Mouse (Mus musculus): ENCODE measurements at regions not wholly inside any gene's neighbourhood (a gene's known extent, or its start where the extent isn't known, plus 50 kb on each side); places are given as distances from the start of the nearest gene placed in this dataset.

- no peaks in the 10 kb centered on the region for H3K4me1 ChIP-seq (ENCODE audit: control insufficient read depth, insufficient read depth, low read length)
- TF ChIP-seq CTCF (IDR thresholded peaks at IDR 0.05; ENCODE audit: borderline replicate concordance, insufficient read depth, low read length) (no peak), POLR2A (IDR thresholded peaks at IDR 0.05; ENCODE audit: low read depth, low read length) (no peak)
- H3K27ac ChIP-seq (ENCODE audit: insufficient read depth, low read length) = no peak overlapping the region
- no peak overlapping the region for H3K4me3 ChIP-seq (ENCODE audit: insufficient read depth, low read length)
Observed at GRCm38 (mm10) chr6:103306420-103307249, 203.8 kb upstream of the Chl1 start.

- Histone ChIP-seq H3K27ac (ENCODE audit: insufficient read depth, low read length) (no peak overlapping the region), H3K4me1 (ENCODE audit: control insufficient read depth, insufficient read depth, low read length) (no peaks in the 10 kb centered on the region), H3K4me3 (ENCODE audit: insufficient read depth, low read length) (no peak overlapping the region)
- TF ChIP-seq POLR2A (IDR thresholded peaks at IDR 0.05; ENCODE audit: low read depth, low read length) = no peak
- no peak for TF ChIP-seq CTCF (IDR thresholded peaks at IDR 0.05; ENCODE audit: borderline replicate concordance, insufficient read depth, low read length)
Observed at GRCm38 (mm10) chr6:103307250-103307580, 203.2 kb upstream of the Chl1 start.

- H3K27ac ChIP-seq (ENCODE audit: insufficient read depth, low read length) = no peak overlapping the region
- no peaks in the 10 kb centered on the region for H3K4me1 ChIP-seq (ENCODE audit: control insufficient read depth, insufficient read depth, low read length)
- no peak overlapping the region for H3K4me3 ChIP-seq (ENCODE audit: insufficient read depth, low read length)
- TF ChIP-seq POLR2A (IDR thresholded peaks at IDR 0.05; ENCODE audit: low read depth, low read length) (no peak), CTCF (IDR thresholded peaks at IDR 0.05; ENCODE audit: borderline replicate concordance, insufficient read depth, low read length) (no peak)
Observed at GRCm38 (mm10) chr6:103312149-103312548, 198.2 kb upstream of the Chl1 start.

- H3K27ac ChIP-seq (ENCODE audit: insufficient read depth, low read length) = no peak overlapping the region
- no peak for TF ChIP-seq POLR2A (IDR thresholded peaks at IDR 0.05; ENCODE audit: low read depth, low read length)
- TF ChIP-seq CTCF (IDR thresholded peaks at IDR 0.05; ENCODE audit: borderline replicate concordance, insufficient read depth, low read length) = no peak
Observed at GRCm38 (mm10) chr6:103312935-103313334, 197.5 kb upstream of the Chl1 start.

GRCm38 (mm10) chr6:103318081-103318480, 192.3 kb upstream of the Chl1 start:
- no peak for TF ChIP-seq POLR2A (IDR thresholded peaks at IDR 0.05; ENCODE audit: low read depth, low read length)
- no peak for TF ChIP-seq CTCF (IDR thresholded peaks at IDR 0.05; ENCODE audit: borderline replicate concordance, insufficient read depth, low read length)
- no peaks in the 10 kb centered on the region for H3K4me1 ChIP-seq (ENCODE audit: control insufficient read depth, insufficient read depth, low read length)
- no peak overlapping the region for H3K27ac ChIP-seq (ENCODE audit: insufficient read depth, low read length)
- no peak overlapping the region for H3K4me3 ChIP-seq (ENCODE audit: insufficient read depth, low read length)

More at GRCm38 (mm10) chr6:103312935-103313334, 197.5 kb upstream of the Chl1 start:
- no peaks in the 10 kb centered on the region for H3K4me1 ChIP-seq (ENCODE audit: control insufficient read depth, insufficient read depth, low read length)
- H3K4me3 ChIP-seq (ENCODE audit: insufficient read depth, low read length) = no peak overlapping the region

GRCm38 (mm10) chr6:103318677-103319359, 191.6 kb upstream of the Chl1 start:
- Histone ChIP-seq H3K4me3 (ENCODE audit: insufficient read depth, low read length) (no peak overlapping the region), H3K4me1 (ENCODE audit: control insufficient read depth, insufficient read depth, low read length) (no peaks in the 10 kb centered on the region), H3K27ac (ENCODE audit: insufficient read depth, low read length) (no peak overlapping the region)
- TF ChIP-seq POLR2A (IDR thresholded peaks at IDR 0.05; ENCODE audit: low read depth, low read length) (no peak), CTCF (IDR thresholded peaks at IDR 0.05; ENCODE audit: borderline replicate concordance, insufficient read depth, low read length) (no peak)

GRCm38 (mm10) chr6:103319964-103320363, 190.4 kb upstream of the Chl1 start:
- Histone ChIP-seq H3K4me3 (ENCODE audit: insufficient read depth, low read length) (no peak overlapping the region), H3K4me1 (ENCODE audit: control insufficient read depth, insufficient read depth, low read length) (no peaks in the 10 kb centered on the region), H3K27ac (ENCODE audit: insufficient read depth, low read length) (no peak overlapping the region)
- TF ChIP-seq POLR2A (IDR thresholded peaks at IDR 0.05; ENCODE audit: low read depth, low read length) (no peak), CTCF (IDR thresholded peaks at IDR 0.05; ENCODE audit: borderline replicate concordance, insufficient read depth, low read length) (no peak)

GRCm38 (mm10) chr6:103320550-103320949, 189.8 kb upstream of the Chl1 start:
- H3K27ac ChIP-seq (ENCODE audit: insufficient read depth, low read length) = no peak overlapping the region
- no peak overlapping the region for H3K4me3 ChIP-seq (ENCODE audit: insufficient read depth, low read length)
- no peak for TF ChIP-seq POLR2A (IDR thresholded peaks at IDR 0.05; ENCODE audit: low read depth, low read length)
- no peak for TF ChIP-seq CTCF (IDR thresholded peaks at IDR 0.05; ENCODE audit: borderline replicate concordance, insufficient read depth, low read length)
- no peaks in the 10 kb centered on the region for H3K4me1 ChIP-seq (ENCODE audit: control insufficient read depth, insufficient read depth, low read length)

GRCm38 (mm10) chr6:103321058-103321457, 189.3 kb upstream of the Chl1 start:
- H3K27ac ChIP-seq (ENCODE audit: insufficient read depth, low read length) = no peak overlapping the region
- no peaks in the 10 kb centered on the region for H3K4me1 ChIP-seq (ENCODE audit: control insufficient read depth, insufficient read depth, low read length)
- TF ChIP-seq CTCF (IDR thresholded peaks at IDR 0.05; ENCODE audit: borderline replicate concordance, insufficient read depth, low read length) (no peak), POLR2A (IDR thresholded peaks at IDR 0.05; ENCODE audit: low read depth, low read length) (no peak)
- H3K4me3 ChIP-seq (ENCODE audit: insufficient read depth, low read length) = no peak overlapping the region

- no peak overlapping the region for H3K4me3 ChIP-seq (ENCODE audit: insufficient read depth, low read length)
- H3K27ac ChIP-seq (ENCODE audit: insufficient read depth, low read length) = no peak overlapping the region
- TF ChIP-seq POLR2A (IDR thresholded peaks at IDR 0.05; ENCODE audit: low read depth, low read length) = no peak
- no peak for TF ChIP-seq CTCF (IDR thresholded peaks at IDR 0.05; ENCODE audit: borderline replicate concordance, insufficient read depth, low read length)
- H3K4me1 ChIP-seq (ENCODE audit: control insufficient read depth, insufficient read depth, low read length) = no peaks in the 10 kb centered on the region
Observed at GRCm38 (mm10) chr6:103322442-103322841, 187.9 kb upstream of the Chl1 start.
